Mouse (Mus musculus) G1E-ER4 (cell line): ENCODE data around the gene Cryl1. TPM values are rescaled to one million over a fixed set of nuclear protein-coding genes. Genes with fewer than 3 reads are reported as not detected.

Experiments
- GATA1 ChIP-seq: IDR thresholded peaks from one replicate; pipeline ENCODE4 v1.8.0; 2012; ENCODE audit warnings: low read length, inconsistent platforms
- polyA plus RNA-seq: library from polyadenylated mRNA; stranded (reverse); fragments of >175 nt; gene quantifications from 2 replicates; pipeline ENCODE4 v1.2.3, GENCODE M21; 2012

The Cryl1 gene
- polyA plus RNA-seq, 1 experiment, result 1.5 TPM

GRCm38 (mm10) chr14:57348155-57348554 is 50.2 kb downstream of the Cryl1 start:
- TF ChIP-seq GATA1, result no peak

GRCm38 (mm10) chr14:57346135-57346534 is 52.2 kb downstream of the Cryl1 start:
- TF ChIP-seq GATA1, result no peak

GRCm38 (mm10) chr14:57344781-57345492 is 53.4 kb downstream of the Cryl1 start:
- no peak for TF ChIP-seq GATA1

GRCm38 (mm10) chr14:57343057-57343750 is 55.1 kb downstream of the Cryl1 start:
- no peak for TF ChIP-seq GATA1

- no peak for TF ChIP-seq GATA1
These were observed 55.8 kb downstream of the Cryl1 start for GRCm38 (mm10) chr14:57342316-57343055.

- no peak for TF ChIP-seq GATA1
These were observed 59.7 kb downstream of the Cryl1 start for GRCm38 (mm10) chr14:57338666-57339065.

GRCm38 (mm10) chr14:57334833-57335232 is 63.5 kb downstream of the Cryl1 start:
- TF ChIP-seq GATA1, result no peak

GRCm38 (mm10) chr14:57332503-57332902 is 65.8 kb downstream of the Cryl1 start:
- no peak for TF ChIP-seq GATA1

GRCm38 (mm10) chr14:57331097-57331496 is 67.2 kb downstream of the Cryl1 start:
- TF ChIP-seq GATA1, result no peak

- no peak for TF ChIP-seq GATA1
These were observed 68.7 kb downstream of the Cryl1 start for GRCm38 (mm10) chr14:57329600-57329999.

GRCm38 (mm10) chr14:57326771-57327170 is 71.6 kb downstream of the Cryl1 start:
- TF ChIP-seq GATA1, result no peak

- no peak for TF ChIP-seq GATA1
These were observed 79.5 kb downstream of the Cryl1 start for GRCm38 (mm10) chr14:57318812-57319211.

- no peak for TF ChIP-seq GATA1
These were observed 81.4 kb downstream of the Cryl1 start for GRCm38 (mm10) chr14:57316662-57317600.

- no peak for TF ChIP-seq GATA1
These were observed 82.4 kb downstream of the Cryl1 start for GRCm38 (mm10) chr14:57315976-57316375.

GRCm38 (mm10) chr14:57315551-57315950 is 82.8 kb downstream of the Cryl1 start:
- no peak for TF ChIP-seq GATA1
